Mouse (Mus musculus) neural tube, embryonic 11.5 days (tissue): ENCODE results near the gene Pwwp2b. TPM values are rescaled to one million over a fixed set of nuclear protein-coding genes. Genes with fewer than 3 reads are reported as not detected.

ENCODE experiments used
- ATAC-seq: fragments of 200-750 bp; cut with Nextera tagmentation; 2 replicates; pipeline ENCODE4 v1.8.0; 2017; ENCODE audit warnings: moderate number of reproducible peaks, mild to moderate bottlenecking, moderate TSS enrichment, moderate library complexity; ENCODE audit not compliant: insufficient read depth, low FRiP score, low TSS enrichment
- DNase-seq: peaks from one replicate; pipeline ENCODE4 v3.0.0-alpha.2; 2015; ENCODE audit warnings: low spot score
- H3K27ac ChIP-seq: fragments of 300-500 bp; sonication (generic); 2 replicates; pipeline ENCODE4 v1.5.1; 2014; ENCODE audit warnings: low read depth, mild to moderate bottlenecking, low read length
- H3K27me3 ChIP-seq: fragments of 300-500 bp; sonication (generic); 2 replicates; pipeline ENCODE4 v1.6.1; 2014; ENCODE audit warnings: mild to moderate bottlenecking, low read length, mixed read lengths; ENCODE audit not compliant: control insufficient read depth, insufficient read depth
- H3K36me3 ChIP-seq: fragments of 300-500 bp; sonication (generic); 2 replicates; pipeline ENCODE4 v1.6.1; 2014; ENCODE audit warnings: mild to moderate bottlenecking, low read length, moderate library complexity, mixed read lengths; ENCODE audit not compliant: control insufficient read depth, insufficient read depth
- H3K4me1 ChIP-seq: fragments of 300-500 bp; sonication (generic); 2 replicates; pipeline ENCODE4 v1.6.1; 2014; ENCODE audit warnings: low read length, mixed read lengths; ENCODE audit not compliant: control insufficient read depth, insufficient read depth
- H3K4me2 ChIP-seq: fragments of 300-500 bp; sonication (generic); 2 replicates; pipeline ENCODE4 v1.6.1; 2014; ENCODE audit warnings: low read depth, mild to moderate bottlenecking, moderate library complexity
- H3K4me3 ChIP-seq: fragments of 300-500 bp; sonication (generic); 2 replicates; pipeline ENCODE4 v1.5.1; 2014; ENCODE audit warnings: low read depth, low read length
- H3K9ac ChIP-seq: fragments of 300-500 bp; sonication (generic); 2 replicates; pipeline ENCODE4 v1.6.1; 2014; ENCODE audit warnings: mild to moderate bottlenecking, low read length
- H3K9me3 ChIP-seq: fragments of 300-500 bp; sonication (generic); 2 replicates; pipeline ENCODE4 v1.6.1; 2016; ENCODE audit warnings: low read length; ENCODE audit not compliant: control insufficient read depth
- WGBS: fragments of 180-500 bp; shearing (Covaris S2); extraction: QIAGEN DNeasy Blood & Tissue Kit; methylation state at CpG from one replicate; pipeline ENCODE4 v1.1.7; 2014; 5-methylcytosine and 5-hydroxymethylcytosine counted together
- polyA plus RNA-seq: library from polyadenylated mRNA; unstranded; fragments of >200 nt; fragmentation: Nextera tagmentation; extraction: Ambion mirVana; gene quantifications from 2 replicates; pipeline ENCODE4 v1.2.1, GENCODE M21; 2014

Gene Pwwp2b
- polyA plus RNA-seq, 1 experiment from 2014 or later: 4.7 TPM

- Histone ChIP-seq H3K4me2 (no peak overlapping the region), H3K36me3 (no peaks in the 10 kb centered on the region), H3K4me1 (no peaks in the 10 kb centered on the region), H3K4me3 (no peak overlapping the region), H3K9me3 (no peaks in the 10 kb centered on the region), H3K27me3 (no peaks in the 10 kb centered on the region), H3K27ac (no peak overlapping the region), H3K9ac (no peak overlapping the region)
- WGBS: 85% methylated on average over 5 of the region's 5 CpGs
- no peak for ATAC-seq
- no peak for DNase-seq
Measured at GRCm38 (mm10) chr7:139221072-139221471, 27.2 kb upstream of the Pwwp2b start.

- no peak overlapping the region for H3K27ac ChIP-seq
- no peaks in the 10 kb centered on the region for H3K27me3 ChIP-seq
Measured at GRCm38 (mm10) chr7:139221856-139222255, 26.4 kb upstream of the Pwwp2b start.

GRCm38 (mm10) chr7:139222341-139222740 lies 25.9 kb upstream of the Pwwp2b start:
- H3K4me3 ChIP-seq: no peak overlapping the region

More at GRCm38 (mm10) chr7:139221856-139222255, 26.4 kb upstream of the Pwwp2b start:
- H3K9ac ChIP-seq: no peak overlapping the region
- ATAC-seq (no peak), DNase-seq (no peak)
- no peak overlapping the region for H3K4me3 ChIP-seq
- H3K4me1 ChIP-seq: no peaks in the 10 kb centered on the region
- H3K9me3 ChIP-seq: no peaks in the 10 kb centered on the region
- no peaks in the 10 kb centered on the region for H3K36me3 ChIP-seq
- 83% methylated on average over 2 of the region's 2 CpGs for WGBS
- H3K4me2 ChIP-seq: no peak overlapping the region

GRCm38 (mm10) chr7:139224070-139224469 lies 24.2 kb upstream of the Pwwp2b start:
- 81% methylated on average over 1 of the region's 1 CpGs for WGBS
- ATAC-seq (no peak), DNase-seq (no peak)
- H3K4me2 ChIP-seq: no peak overlapping the region
- H3K4me3 ChIP-seq: no peak overlapping the region
- no peaks in the 10 kb centered on the region for H3K36me3 ChIP-seq
- H3K27me3 ChIP-seq: no peaks in the 10 kb centered on the region
- no peak overlapping the region for H3K9ac ChIP-seq
- no peaks in the 10 kb centered on the region for H3K4me1 ChIP-seq
- H3K9me3 ChIP-seq: no peaks in the 10 kb centered on the region
- no peak overlapping the region for H3K27ac ChIP-seq

More at GRCm38 (mm10) chr7:139222341-139222740, 25.9 kb upstream of the Pwwp2b start:
- Histone ChIP-seq H3K36me3 (no peaks in the 10 kb centered on the region), H3K4me2 (no peak overlapping the region), H3K9me3 (no peaks in the 10 kb centered on the region), H3K4me1 (no peaks in the 10 kb centered on the region), H3K9ac (no peak overlapping the region), H3K27ac (no peak overlapping the region), H3K27me3 (no peaks in the 10 kb centered on the region)
- WGBS: 85% methylated on average over 4 of the region's 4 CpGs
- ATAC-seq (no peak), DNase-seq (no peak)

- no peaks in the 10 kb centered on the region for H3K36me3 ChIP-seq
- no peaks in the 10 kb centered on the region for H3K4me1 ChIP-seq
- no peak overlapping the region for H3K27ac ChIP-seq
- ATAC-seq (no peak), DNase-seq (no peak)
- H3K4me2 ChIP-seq: no peak overlapping the region
- 83% methylated on average over 8 of the region's 8 CpGs for WGBS
- no peak overlapping the region for H3K9ac ChIP-seq
- H3K9me3 ChIP-seq: no peaks in the 10 kb centered on the region
- no peak overlapping the region for H3K4me3 ChIP-seq
- no peaks in the 10 kb centered on the region for H3K27me3 ChIP-seq
Measured at GRCm38 (mm10) chr7:139224725-139225124, 23.6 kb upstream of the Pwwp2b start.

GRCm38 (mm10) chr7:139226416-139226815 lies 21.9 kb upstream of the Pwwp2b start:
- Histone ChIP-seq H3K4me3 (no peak overlapping the region), H3K9me3 (no peaks in the 10 kb centered on the region), H3K36me3 (no peaks in the 10 kb centered on the region), H3K9ac (no peak overlapping the region), H3K4me1 (no peaks in the 10 kb centered on the region), H3K27ac (no peak overlapping the region), H3K4me2 (no peak overlapping the region), H3K27me3 (no peaks in the 10 kb centered on the region)
- 86% methylated on average over 7 of the region's 7 CpGs for WGBS
- DNase-seq (no peak), ATAC-seq (no peak)

GRCm38 (mm10) chr7:139228447-139229171 lies 19.7 kb upstream of the Pwwp2b start:
- 77% methylated on average over 6 of the region's 6 CpGs for WGBS
- Histone ChIP-seq H3K36me3 (no peaks in the 10 kb centered on the region), H3K4me3 (no peak overlapping the region), H3K27me3 (no peaks in the 10 kb centered on the region), H3K4me1 (no peaks in the 10 kb centered on the region), H3K4me2 (no peak overlapping the region), H3K27ac (no peak overlapping the region), H3K9ac (no peak overlapping the region; the same call in 1 of the 2 replicates), H3K9me3 (no peaks in the 10 kb centered on the region)
- ATAC-seq (no peak), DNase-seq (no peak)

- Histone ChIP-seq H3K27ac (no peak overlapping the region), H3K4me2 (no peak overlapping the region), H3K36me3 (no peaks in the 10 kb centered on the region), H3K9me3 (no peaks in the 10 kb centered on the region), H3K4me3 (no peak overlapping the region), H3K9ac (no peak overlapping the region), H3K27me3 (no peaks in the 10 kb centered on the region), H3K4me1 (peaks cover 7% of the 10 kb centered on the region; the same call in 1 of the 2 replicates)
- WGBS: 87% methylated on average over 5 of the region's 5 CpGs
- DNase-seq: no peak
- ATAC-seq: no peak
Measured at GRCm38 (mm10) chr7:139229837-139230236, 18.4 kb upstream of the Pwwp2b start.

- no peak for ATAC-seq
- no peaks in the 10 kb centered on the region for H3K9me3 ChIP-seq
Measured at GRCm38 (mm10) chr7:139230241-139230640, 18.0 kb upstream of the Pwwp2b start.

More at GRCm38 (mm10) chr7:139230241-139230640, 18.0 kb upstream of the Pwwp2b start:
- Histone ChIP-seq H3K4me1 (peaks cover 7% of the 10 kb centered on the region; the same call in 1 of the 2 replicates), H3K9ac (no peak overlapping the region), H3K27me3 (no peaks in the 10 kb centered on the region), H3K4me2 (no peak overlapping the region), H3K36me3 (no peaks in the 10 kb centered on the region), H3K27ac (no peak overlapping the region), H3K4me3 (no peak overlapping the region)
- no peak for DNase-seq
- 72% methylated on average over 12 of the region's 12 CpGs for WGBS
